Mouse (Mus musculus) 3T3-L1 (cell line): ENCODE measurements around the gene Hist2h3c1.
"Not testable (repeated sequence)": the region's sequence is repeated elsewhere in the genome, so short reads cannot be mapped to it uniquely, and the experiment has no call there.

Source experiments
- DNase-seq: peaks from one replicate; pipeline ENCODE4 v3.0.0-alpha.2; 2015; ENCODE audit warnings: low read depth, low spot score

Gene Hist2h3c1

GRCm38 (mm10) chr3:96246427-96246856, at the start of gene Hist2h3c1:
Hist2h3c1 (plus strand) TSS chr3:96246685.
- DNase-seq: not testable (repeated sequence)

- DNase-seq: peak; percentile 95
These were observed 49.2 kb upstream of the Hist2h3c1 start for GRCm38 (mm10) chr3:96197129-96197749.

GRCm38 (mm10) chr3:96198181-96198580, 48.3 kb upstream of the Hist2h3c1 start:
- DNase-seq: peak; percentile 50

GRCm38 (mm10) chr3:96198601-96199251, 47.8 kb upstream of the Hist2h3c1 start:
- not testable (repeated sequence) for DNase-seq

GRCm38 (mm10) chr3:96199731-96200130, 46.8 kb upstream of the Hist2h3c1 start:
- DNase-seq: no peak

GRCm38 (mm10) chr3:96207819-96208218, 38.7 kb upstream of the Hist2h3c1 start:
- peak; percentile 53 for DNase-seq

- no peak for DNase-seq
These were observed 37.2 kb upstream of the Hist2h3c1 start for GRCm38 (mm10) chr3:96209242-96209641.

- DNase-seq: no peak
These were observed 27.3 kb upstream of the Hist2h3c1 start for GRCm38 (mm10) chr3:96219191-96219641.

GRCm38 (mm10) chr3:96219661-96220130, 26.8 kb upstream of the Hist2h3c1 start, which contains the start of the genes Bola1 and Hist2h2ab:
Bola1 (minus strand) TSS chr3:96219709.
Hist2h2ab (plus strand) TSS chr3:96219865.
- DNase-seq: peak; percentile 92

- DNase-seq: peak; percentile 72
These were observed 26.2 kb upstream of the Hist2h3c1 start for GRCm38 (mm10) chr3:96220131-96220764.

- DNase-seq: peak; percentile 97
These were observed 25.5 kb upstream of the Hist2h3c1 start, which contains the start of the genes Hist2h2ac and Hist2h2be for GRCm38 (mm10) chr3:96220765-96221639. Hist2h2ac (minus strand) TSS chr3:96220880. Hist2h2be (plus strand) TSS chr3:96221119.

GRCm38 (mm10) chr3:96221640-96222038, 24.8 kb upstream of the Hist2h3c1 start:
- DNase-seq: no peak

GRCm38 (mm10) chr3:96222774-96223173, 23.7 kb upstream of the Hist2h3c1 start:
- DNase-seq: no peak

- DNase-seq: no peak
These were observed 21.1 kb upstream of the Hist2h3c1 start for GRCm38 (mm10) chr3:96225421-96225820.

GRCm38 (mm10) chr3:96226695-96227648, 19.5 kb upstream of the Hist2h3c1 start:
- peak; percentile 96 for DNase-seq

GRCm38 (mm10) chr3:96228828-96229227, 17.7 kb upstream of the Hist2h3c1 start:
- DNase-seq: no peak

- no peak for DNase-seq
These were observed 16.1 kb upstream of the Hist2h3c1 start for GRCm38 (mm10) chr3:96230404-96230803.

- no peak for DNase-seq
These were observed 15.4 kb upstream of the Hist2h3c1 start for GRCm38 (mm10) chr3:96230910-96231757.

GRCm38 (mm10) chr3:96231758-96232120, 14.7 kb upstream of the Hist2h3c1 start:
- DNase-seq: no peak
